Mouse (Mus musculus) C2C12 (cell line): ENCODE results near the gene Rplp0.

Experiments
- CTCF ChIP-seq: IDR thresholded peaks from one replicate; pipeline ENCODE4 v1.5.1; 2011; ENCODE audit not compliant: control insufficient read depth, insufficient read depth, insufficient read length
- MAX ChIP-seq: IDR thresholded peaks from one replicate; pipeline ENCODE4 v1.6.1; 2011; ENCODE audit warnings: mild to moderate bottlenecking, control low read depth
- MYOD1 ChIP-seq: IDR thresholded peaks from one replicate; pipeline ENCODE4 v1.6.1; 2011; ENCODE audit warnings: low read depth; ENCODE audit not compliant: control insufficient read depth, insufficient read length

GRCm38 (mm10) chr5:115558182-115558794 is 979 bp upstream of the Rplp0 start:
- TF ChIP-seq CTCF (no peak), MYOD1 (no peak), MAX (no peak)
